Mouse (Mus musculus): Measurements from ENCODE around the gene Atp6ap1l. TPM values are rescaled to one million over a fixed set of nuclear protein-coding genes. Genes with fewer than 3 reads are reported as not detected.
"Not testable (repeated sequence)": the region's sequence is repeated elsewhere in the genome, so short reads cannot be mapped to it uniquely, and the experiment has no call there.

Gene Atp6ap1l
- total RNA-seq (2021) = 1 to 10 TPM in 1 of 2 experiments, under 1 TPM in 1; 0.65 to 1.6 TPM

GRCm38 (mm10) chr13:90905176-90905575 lies at the start of gene Atp6ap1l:
Atp6ap1l (minus strand) TSS chr13:90905355.
- DNase-seq = no peak

GRCm38 (mm10) chr13:90939600-90939999 lies 34.4 kb upstream of the Atp6ap1l start:
- no peak for DNase-seq

- DNase-seq = no peak
Observed at GRCm38 (mm10) chr13:90939192-90939591, 34.0 kb upstream of the Atp6ap1l start.

GRCm38 (mm10) chr13:90935852-90936251 lies 30.7 kb upstream of the Atp6ap1l start:
- DNase-seq = no peak

- no peak for DNase-seq
Observed at GRCm38 (mm10) chr13:90933256-90933655, 28.1 kb upstream of the Atp6ap1l start.

GRCm38 (mm10) chr13:90929847-90930246 lies 24.7 kb upstream of the Atp6ap1l start:
- peak; percentile 81 for DNase-seq

GRCm38 (mm10) chr13:90928266-90928665 lies 23.1 kb upstream of the Atp6ap1l start:
- DNase-seq = not testable (repeated sequence)

GRCm38 (mm10) chr13:90926938-90927633 lies 21.9 kb upstream of the Atp6ap1l start:
- no peak for DNase-seq

- no peak for DNase-seq
Observed at GRCm38 (mm10) chr13:90926125-90926765, 21.1 kb upstream of the Atp6ap1l start.

- no peak for DNase-seq
Observed at GRCm38 (mm10) chr13:90925191-90925590, 20.0 kb upstream of the Atp6ap1l start.

- no peak for DNase-seq
Observed at GRCm38 (mm10) chr13:90924072-90924471, 18.9 kb upstream of the Atp6ap1l start.

- DNase-seq = not testable (repeated sequence)
Observed at GRCm38 (mm10) chr13:90923617-90924016, 18.5 kb upstream of the Atp6ap1l start.

- DNase-seq = peak; percentile 91
Observed at GRCm38 (mm10) chr13:90922751-90923612, 17.8 kb upstream of the Atp6ap1l start, which contains the start of gene Rps23. Rps23 (plus strand) TSS chr13:90922958.

GRCm38 (mm10) chr13:90914721-90915120 lies 9.6 kb upstream of the Atp6ap1l start:
- no peak for DNase-seq

- DNase-seq = no peak
Observed at GRCm38 (mm10) chr13:90913675-90914192, 8.6 kb upstream of the Atp6ap1l start.

- no peak for DNase-seq
Observed at GRCm38 (mm10) chr13:90912760-90913674, 7.9 kb upstream of the Atp6ap1l start.

GRCm38 (mm10) chr13:90907376-90907775 lies 2.2 kb upstream of the Atp6ap1l start:
- DNase-seq = no peak

GRCm38 (mm10) chr13:90896821-90897220 lies 8.3 kb downstream of the Atp6ap1l start:
- DNase-seq = no peak

GRCm38 (mm10) chr13:90896098-90896497 lies 9.1 kb downstream of the Atp6ap1l start:
- no peak for DNase-seq

- no peak for DNase-seq
Observed at GRCm38 (mm10) chr13:90894819-90895218, 10.3 kb downstream of the Atp6ap1l start.

GRCm38 (mm10) chr13:90890111-90890510 lies 15.0 kb downstream of the Atp6ap1l start:
- DNase-seq = no peak

GRCm38 (mm10) chr13:90886568-90886983 lies 18.6 kb downstream of the Atp6ap1l start:
- DNase-seq = peak; percentile 86
